8 mouse cellular contexts compared by ENCODE assay signal in genomic region chr1:74295456-74296171, GRCm38 (mm10). TPM values are rescaled to one million over a fixed set of nuclear protein-coding genes. Genes with fewer than 3 reads are reported as not detected.
A peak's percentile ranks its signal among the peaks of the same experiment; 100 is the strongest.
DNase-seq lines count a peak whose midpoint lies in the region; ATAC-seq and TF ChIP-seq lines count a peak whose summit lies in the region.

No protein-coding gene starts in this region.

- H3K9me3 ChIP-seq in hindbrain, embryonic 12.5 days (replicated peaks): no peaks in the 10 kb centered on the region
- H3K9me3 ChIP-seq in lung, postnatal 0 days (ENCODE audit: low read length): no peaks in the 10 kb centered on the region

- 26% methylated on average over 9 of the region's 9 CpGs for WGBS in hindbrain, embryonic 12.5 days
- 2% methylated on average over 9 of the region's 9 CpGs for WGBS in lung, postnatal 0 days

- H3K9ac ChIP-seq in hindbrain, embryonic 12.5 days: peak overlapping the region; percentile 54
- H3K9ac ChIP-seq in lung, postnatal 0 days (replicated peaks; ENCODE audit: low read depth): peak overlapping the region; percentile 35; the same call in 1 of the 2 replicates

- TF ChIP-seq EP300 in lung, postnatal 0 days (IDR thresholded peaks at IDR 0.05): peak; percentile 97

- ATAC-seq in activated CD4-positive, CD25-positive, alpha-beta regulatory T cell, adult 4 months: peak; percentile 92
- peak; percentile 86 for ATAC-seq in hindbrain, embryonic 12.5 days (ENCODE audit: low FRiP score)
- peak; percentile 88 for ATAC-seq in lung, postnatal 0 days

- no peak; the same call in 1 of the 2 replicates for TF ChIP-seq CTCF in lung, postnatal 0 days (IDR thresholded peaks at IDR 0.05)

- peak; percentile 74 to 84 for DNase-seq in cerebellum, postnatal 36 days
- DNase-seq in frontal cortex, postnatal 25 days (ENCODE audit: low spot score in 2 of 2): peak; percentile 50 to 54
- peak; percentile 80 to 93 for DNase-seq in layer of hippocampus, postnatal 14 days (ENCODE audit: low spot score in 2 of 2)
- DNase-seq in lung, postnatal 0 days (ENCODE audit: low spot score): peak; percentile 99
- DNase-seq in ovary, postnatal 14 days (ENCODE audit: low spot score): peak; percentile 85
- DNase-seq in urinary bladder, postnatal 14 days (ENCODE audit: low spot score): peak; percentile 96

- H3K4me2 ChIP-seq in hindbrain, embryonic 12.5 days (replicated peaks): peak overlapping the region; percentile 32
- peak overlapping the region; percentile 59 for H3K4me2 ChIP-seq in lung, postnatal 0 days (replicated peaks; ENCODE audit: low read depth, low read length)

- H3K36me3 ChIP-seq in hindbrain, embryonic 12.5 days: peaks cover 17% of the 10 kb centered on the region
- H3K36me3 ChIP-seq in lung, postnatal 0 days (ENCODE audit: insufficient read depth, low read length): peaks cover 25% of the 10 kb centered on the region; the same call in 1 of the 2 replicates

- H3K4me3 ChIP-seq in hindbrain, embryonic 12.5 days: no peak overlapping the region; the same call in 1 of the 2 replicates
- H3K4me3 ChIP-seq in lung, postnatal 0 days (ENCODE audit: low read depth, low read length): peak overlapping the region; percentile 16

- H3K27ac ChIP-seq in hindbrain, embryonic 12.5 days: peak overlapping the region; percentile 86
- peak overlapping the region; percentile 99 for H3K27ac ChIP-seq in lung, postnatal 0 days (ENCODE audit: low read length)

- H3K27me3 ChIP-seq in hindbrain, embryonic 12.5 days: no peaks in the 10 kb centered on the region
- no peaks in the 10 kb centered on the region for H3K27me3 ChIP-seq in lung, postnatal 0 days (replicated peaks; ENCODE audit: insufficient read depth, low read length)

- peaks cover 22% of the 10 kb centered on the region for H3K4me1 ChIP-seq in hindbrain, embryonic 12.5 days
- H3K4me1 ChIP-seq in lung, postnatal 0 days (ENCODE audit: insufficient read depth, low read depth, low read length): peaks cover 66% of the 10 kb centered on the region

RNA-seq across cellular contexts. Expression of gene Tmbim1, which starts 9.8 kb away (rescaled TPM):
- 10 to 100 TPM; 13.1 to 16.1 TPM for polyA plus RNA-seq in activated CD4-positive, CD25-positive, alpha-beta regulatory T cell, adult 4 months (2017; shearing (Covaris generic))
- polyA plus RNA-seq in hindbrain, embryonic 12.5 days (2016; fragmentation: Nextera tagmentation; extraction: Ambion mirVana): 11.7 and 13.4 TPM in 2 replicates
- total RNA-seq in layer of hippocampus, postnatal 14 days (2021): 10 to 100 TPM; 19.5 to 19.7 TPM
- polyA plus RNA-seq in lung, postnatal 0 days (2015; fragmentation: Nextera tagmentation; extraction: Ambion mirVana): 148 and 149 TPM in 2 replicates

RNA-seq across cellular contexts. Expression of gene Pnkd, which starts 10.9 kb away (rescaled TPM):
- polyA plus RNA-seq in activated CD4-positive, CD25-positive, alpha-beta regulatory T cell, adult 4 months (2017; shearing (Covaris generic)): 10 to 100 TPM; 80.2 to 97.8 TPM
- polyA plus RNA-seq in hindbrain, embryonic 12.5 days (2016; fragmentation: Nextera tagmentation; extraction: Ambion mirVana): 94.0 and 97.8 TPM in 2 replicates
- total RNA-seq in layer of hippocampus, postnatal 14 days (2021): 100 to 1,000 TPM; 143 to 157 TPM
- 88.7 and 91.4 TPM in 2 replicates for polyA plus RNA-seq in lung, postnatal 0 days (2015; fragmentation: Nextera tagmentation; extraction: Ambion mirVana)

RNA-seq across cellular contexts. Expression of gene Aamp, which starts 11.1 kb away (rescaled TPM):
- polyA plus RNA-seq in activated CD4-positive, CD25-positive, alpha-beta regulatory T cell, adult 4 months (2017; shearing (Covaris generic)): 100 to 1,000 TPM; 139 to 184 TPM
- polyA plus RNA-seq in hindbrain, embryonic 12.5 days (2016; fragmentation: Nextera tagmentation; extraction: Ambion mirVana): 180 and 183 TPM in 2 replicates
- 100 to 1,000 TPM; 143 to 145 TPM for total RNA-seq in layer of hippocampus, postnatal 14 days (2021)
- polyA plus RNA-seq in lung, postnatal 0 days (2015; fragmentation: Nextera tagmentation; extraction: Ambion mirVana): 213 and 214 TPM in 2 replicates

RNA-seq across cellular contexts. Expression of gene Gpbar1, which starts 17.3 kb away (rescaled TPM):
- polyA plus RNA-seq in activated CD4-positive, CD25-positive, alpha-beta regulatory T cell, adult 4 months (2017; shearing (Covaris generic)): under 1 TPM in 1 of 2 experiments, not detected in 1; 0.32 TPM
- 0.19 TPM in 1 of 2 replicates, not detected in the other for polyA plus RNA-seq in hindbrain, embryonic 12.5 days (2016; fragmentation: Nextera tagmentation; extraction: Ambion mirVana)
- total RNA-seq in layer of hippocampus, postnatal 14 days (2021): not detected
- polyA plus RNA-seq in lung, postnatal 0 days (2015; fragmentation: Nextera tagmentation; extraction: Ambion mirVana): 0.18 and 0.30 TPM in 2 replicates

RNA-seq across cellular contexts. Expression of gene Arpc2, which starts 59.7 kb away (rescaled TPM):
- 100 to 1,000 TPM; 749 to 764 TPM for polyA plus RNA-seq in activated CD4-positive, CD25-positive, alpha-beta regulatory T cell, adult 4 months (2017; shearing (Covaris generic))
- polyA plus RNA-seq in hindbrain, embryonic 12.5 days (2016; fragmentation: Nextera tagmentation; extraction: Ambion mirVana): 370 and 394 TPM in 2 replicates
- total RNA-seq in layer of hippocampus, postnatal 14 days (2021): 100 to 1,000 TPM; 344 to 348 TPM
- 465 and 473 TPM in 2 replicates for polyA plus RNA-seq in lung, postnatal 0 days (2015; fragmentation: Nextera tagmentation; extraction: Ambion mirVana)
